Mouse (Mus musculus) midbrain, embryonic 13.5 days (tissue): ENCODE results near the gene Dpp6. TPM values are rescaled to one million over a fixed set of nuclear protein-coding genes. Genes with fewer than 3 reads are reported as not detected.
"Not testable (repeated sequence)": the region's sequence is repeated elsewhere in the genome, so short reads cannot be mapped to it uniquely, and the experiment has no call there.

ENCODE experiments used
- ATAC-seq: fragments of 200-750 bp; cut with Nextera tagmentation; 2 replicates; pipeline ENCODE4 v1.8.0; 2017; ENCODE audit warnings: mild to moderate bottlenecking, moderate TSS enrichment, moderate library complexity
- H3K27ac ChIP-seq: fragments of 300-500 bp; sonication (generic); 2 replicates; pipeline ENCODE4 v1.5.1; 2015; ENCODE audit warnings: inconsistent platforms, mild to moderate bottlenecking, moderate library complexity
- H3K27me3 ChIP-seq: fragments of 300-500 bp; sonication (generic); 2 replicates; pipeline ENCODE4 v1.6.1; 2015; ENCODE audit warnings: mild to moderate bottlenecking, inconsistent platforms
- H3K36me3 ChIP-seq: fragments of 300-500 bp; sonication (generic); 2 replicates; pipeline ENCODE4 v1.6.1; 2015; ENCODE audit warnings: mild to moderate bottlenecking, inconsistent platforms
- H3K4me1 ChIP-seq: fragments of 300-500 bp; sonication (generic); replicated peaks from 2 replicates; pipeline ENCODE4 v1.6.1; 2015; ENCODE audit warnings: inconsistent platforms
- H3K4me2 ChIP-seq: fragments of 300-500 bp; sonication (generic); replicated peaks from 2 replicates; pipeline ENCODE4 v1.6.1; 2015; ENCODE audit warnings: moderate library complexity, mild to moderate bottlenecking, inconsistent platforms
- H3K4me3 ChIP-seq: fragments of 300-500 bp; sonication (generic); replicated peaks from 2 replicates; pipeline ENCODE4 v1.5.1; 2015; ENCODE audit warnings: mild to moderate bottlenecking, inconsistent platforms
- H3K9ac ChIP-seq: fragments of 300-500 bp; sonication (generic); replicated peaks from 2 replicates; pipeline ENCODE4 v1.6.1; 2015; ENCODE audit warnings: mild to moderate bottlenecking, inconsistent platforms
- H3K9me3 ChIP-seq: fragments of 300-500 bp; sonication (generic); 2 replicates; pipeline ENCODE4 v1.6.1; 2016; ENCODE audit warnings: mild to moderate bottlenecking, inconsistent platforms
- WGBS: fragments of 180-500 bp; shearing (Covaris S2); methylation state at CpG from one replicate; pipeline ENCODE4 v1.1.7; 2015; 5-methylcytosine and 5-hydroxymethylcytosine counted together
- polyA plus RNA-seq: library from polyadenylated mRNA; unstranded; fragments of >200 nt; fragmentation: Nextera tagmentation; extraction: Ambion mirVana; gene quantifications from 2 replicates; pipeline ENCODE4 v1.2.1, GENCODE M21; 2015

The Dpp6 gene
- polyA plus RNA-seq, 1 experiment from 2014 or later = 46.4 TPM

DNA sequence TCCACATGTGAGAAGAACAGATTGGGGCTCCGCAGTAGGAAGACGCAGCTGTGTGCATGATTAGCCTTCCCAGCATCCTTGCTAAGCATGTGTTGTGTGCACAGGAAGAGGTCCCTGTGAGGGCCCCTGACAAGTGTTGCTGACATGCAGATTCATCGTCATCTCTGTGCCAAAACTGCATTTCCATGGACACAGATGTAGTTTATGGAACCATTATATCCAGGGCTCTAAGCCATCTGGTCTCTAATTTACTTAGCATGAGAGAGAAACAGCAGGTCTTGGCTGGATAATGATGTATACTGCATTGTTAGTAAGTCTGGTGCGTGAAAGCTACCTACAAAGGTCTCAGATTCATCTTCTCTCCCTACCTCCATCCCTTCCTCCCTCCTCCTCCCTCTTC is 673.9 kb downstream of the Dpp6 start:
- Histone ChIP-seq H3K4me1 (no peaks in the 10 kb centered on the region), H3K27me3 (no peaks in the 10 kb centered on the region), H3K4me3 (no peak overlapping the region), H3K27ac (no peak overlapping the region), H3K9me3 (no peaks in the 10 kb centered on the region), H3K9ac (no peak overlapping the region), H3K4me2 (no peak overlapping the region), H3K36me3 (no peaks in the 10 kb centered on the region)
- 82% methylated on average over 4 of the region's 4 CpGs for WGBS
- no peak for ATAC-seq

DNA sequence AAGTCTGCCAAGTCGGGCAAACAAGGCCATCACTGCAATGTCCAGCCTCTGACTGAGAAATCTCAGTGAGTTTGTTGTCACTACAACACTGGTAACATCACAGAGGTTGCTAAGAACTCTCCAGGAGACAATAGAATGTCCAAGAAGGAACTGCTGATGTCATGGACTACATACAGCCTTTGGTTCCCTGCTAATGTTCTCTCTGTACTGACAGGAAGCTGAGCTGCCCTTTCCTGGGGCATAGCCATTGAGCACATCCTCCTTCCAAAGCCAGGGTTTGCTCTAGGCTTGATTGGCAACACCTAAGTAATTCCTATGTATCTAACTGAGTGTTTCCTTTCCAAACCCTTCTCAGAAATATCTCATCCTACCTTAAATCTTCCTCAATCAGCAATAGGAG is 684.3 kb downstream of the Dpp6 start, which contains the start of gene Speer4b:
Gene Speer4b (minus strand): TSS at position 101 of the 400 bp plus-strand sequence.
- H3K4me1 ChIP-seq, H3K9me3 ChIP-seq, H3K9ac ChIP-seq, H3K4me2 ChIP-seq, ATAC-seq, H3K4me3 ChIP-seq, H3K27ac ChIP-seq, H3K36me3 ChIP-seq, H3K27me3 ChIP-seq: not testable (repeated sequence)
- 59% methylated on average over 1 of the region's 1 CpGs for WGBS

DNA sequence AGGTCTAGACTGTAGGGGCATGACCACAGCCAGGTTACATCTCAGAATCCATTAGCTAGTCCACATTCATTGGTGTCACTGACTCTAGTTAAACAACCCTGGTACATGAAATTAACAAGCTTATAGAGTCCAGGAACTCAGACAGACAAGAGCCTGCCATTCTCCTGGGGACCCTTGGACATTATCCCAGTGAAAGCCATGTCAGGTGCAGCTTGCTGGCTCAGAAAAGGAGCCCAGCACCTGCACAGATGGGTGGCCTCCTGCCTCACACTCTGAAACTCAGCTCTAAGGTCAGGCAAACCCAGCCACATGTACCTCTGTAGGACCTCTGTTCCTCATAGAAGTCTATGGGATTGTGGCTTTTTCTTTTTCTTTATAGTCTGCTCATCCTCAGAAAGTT is 701.7 kb downstream of the Dpp6 start:
- H3K9ac ChIP-seq = no peak overlapping the region
- H3K4me1 ChIP-seq = no peaks in the 10 kb centered on the region
- H3K36me3 ChIP-seq = no peaks in the 10 kb centered on the region
- ATAC-seq = no peak
- no peaks in the 10 kb centered on the region; the same call in 1 of the 2 replicates for H3K9me3 ChIP-seq
- no peak overlapping the region for H3K4me2 ChIP-seq
- H3K27ac ChIP-seq = no peak overlapping the region
- H3K4me3 ChIP-seq = no peak overlapping the region
- no peaks in the 10 kb centered on the region for H3K27me3 ChIP-seq

DNA sequence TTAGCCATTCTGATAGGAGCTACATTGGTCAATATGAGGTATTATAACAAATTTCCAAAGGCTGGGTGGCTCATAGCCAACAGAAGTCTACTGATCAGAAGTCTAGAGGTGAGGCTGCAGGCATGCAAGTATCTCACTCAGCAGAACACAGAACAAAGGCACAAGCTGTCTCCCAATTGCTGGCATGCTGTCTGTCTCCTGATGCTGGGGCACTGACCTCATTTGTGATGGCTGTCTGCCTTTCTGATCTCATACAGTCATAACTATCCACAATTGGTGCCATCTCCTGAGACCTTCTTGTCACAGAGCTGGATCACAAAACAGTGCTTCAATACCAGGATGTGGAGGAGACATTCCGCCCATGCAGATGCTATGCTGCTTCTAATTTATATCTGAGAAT is 709.9 kb downstream of the Dpp6 start:
- H3K27me3 ChIP-seq = no peaks in the 10 kb centered on the region
- H3K36me3 ChIP-seq = no peaks in the 10 kb centered on the region
- no peaks in the 10 kb centered on the region for H3K9me3 ChIP-seq
- no peak overlapping the region for H3K4me3 ChIP-seq
- H3K9ac ChIP-seq = no peak overlapping the region
- H3K27ac ChIP-seq = no peak overlapping the region
- 89% methylated on average over 1 of the region's 1 CpGs for WGBS
- no peak for ATAC-seq
- H3K4me1 ChIP-seq = no peaks in the 10 kb centered on the region
- H3K4me2 ChIP-seq = no peak overlapping the region

DNA sequence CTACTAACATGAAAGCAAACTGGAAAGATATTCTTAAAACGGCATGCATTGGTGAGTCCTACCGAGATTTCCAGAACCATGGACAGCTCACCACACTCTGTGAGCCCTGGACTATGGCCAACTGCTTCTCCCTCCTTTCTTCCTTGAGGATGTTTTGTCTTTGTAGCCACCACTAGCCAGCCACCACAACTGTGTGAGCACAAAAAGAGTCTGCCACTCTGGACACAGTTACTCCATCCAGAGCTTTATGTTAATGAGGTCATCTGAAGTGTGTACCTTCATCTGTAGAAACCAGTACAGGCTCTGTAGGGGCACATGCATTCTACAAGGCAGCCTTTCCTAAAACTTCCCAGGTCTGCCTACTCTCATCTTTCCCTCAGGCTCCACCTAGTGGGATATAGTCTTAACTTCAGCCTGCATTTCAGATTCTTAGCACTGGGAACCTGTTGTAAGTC is 727.8 kb downstream of the Dpp6 start:
- Histone ChIP-seq H3K9me3 (no peaks in the 10 kb centered on the region), H3K9ac (no peak overlapping the region), H3K36me3 (no peaks in the 10 kb centered on the region), H3K27me3 (no peaks in the 10 kb centered on the region), H3K4me2 (no peak overlapping the region), H3K4me3 (no peak overlapping the region), H3K27ac (no peak overlapping the region), H3K4me1 (no peaks in the 10 kb centered on the region)
- 18% methylated on average over 2 of the region's 2 CpGs for WGBS
- peak; percentile 71 for ATAC-seq

DNA sequence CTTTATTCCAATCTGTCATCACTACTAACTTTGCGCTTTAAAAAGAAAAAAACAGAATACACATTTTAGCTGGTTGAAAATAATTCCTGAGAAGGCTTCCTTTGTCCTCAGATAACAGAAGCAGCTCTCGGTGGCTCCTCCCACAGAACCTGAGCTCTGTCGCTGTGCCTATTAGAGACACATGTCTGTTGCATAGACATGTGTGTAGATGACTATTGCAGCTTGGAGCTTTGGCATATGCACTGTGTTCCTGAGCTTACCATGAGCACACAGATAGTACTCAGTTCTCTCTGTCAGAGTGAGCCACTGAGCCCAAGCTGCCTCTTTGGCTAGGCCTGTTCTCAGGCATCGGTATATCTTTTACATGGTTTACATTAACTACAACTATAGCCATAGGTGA is 732.3 kb downstream of the Dpp6 start:
- WGBS = 87% methylated on average over 4 of the region's 4 CpGs
- Histone ChIP-seq H3K9me3 (no peaks in the 10 kb centered on the region), H3K36me3 (no peaks in the 10 kb centered on the region), H3K9ac (no peak overlapping the region), H3K4me1 (no peaks in the 10 kb centered on the region), H3K4me2 (no peak overlapping the region), H3K27ac (no peak overlapping the region), H3K27me3 (no peaks in the 10 kb centered on the region), H3K4me3 (no peak overlapping the region)
- ATAC-seq = no peak

DNA sequence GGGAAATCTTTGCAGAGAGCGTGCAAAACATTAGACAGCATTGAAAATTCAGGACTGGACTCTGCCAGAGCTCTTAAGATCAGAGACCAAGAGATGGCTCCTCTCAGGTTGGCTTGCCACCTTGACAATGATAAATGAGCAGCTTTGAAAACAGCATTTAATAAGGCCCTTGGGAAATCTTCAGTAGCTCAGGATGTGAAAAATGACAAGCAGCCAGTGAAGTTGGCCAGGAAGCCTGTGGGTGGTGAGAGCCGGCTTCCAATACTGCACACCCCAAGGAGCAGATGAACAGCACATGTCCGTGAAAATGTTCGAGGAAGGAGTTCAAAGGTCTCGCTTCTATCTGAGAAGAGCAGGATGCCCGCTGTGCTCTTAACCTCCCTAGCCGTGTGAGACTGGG is 748.7 kb downstream of the Dpp6 start:
- 0 out of 2 replicates have a peak, but pooled peaks cover 4% of the 10 kb centered on the region for H3K4me1 ChIP-seq
- H3K9ac ChIP-seq = no peak overlapping the region
- no peaks in the 10 kb centered on the region for H3K36me3 ChIP-seq
- ATAC-seq = no peak
- H3K27me3 ChIP-seq = no peaks in the 10 kb centered on the region
- 0 out of 2 replicates have a peak overlapping the region, but pooled peaks have one; percentile 39 for H3K27ac ChIP-seq
- no peak overlapping the region for H3K4me3 ChIP-seq
- no peak overlapping the region for H3K4me2 ChIP-seq
- no peaks in the 10 kb centered on the region for H3K9me3 ChIP-seq
- WGBS = 74% methylated on average over 7 of the region's 7 CpGs

DNA sequence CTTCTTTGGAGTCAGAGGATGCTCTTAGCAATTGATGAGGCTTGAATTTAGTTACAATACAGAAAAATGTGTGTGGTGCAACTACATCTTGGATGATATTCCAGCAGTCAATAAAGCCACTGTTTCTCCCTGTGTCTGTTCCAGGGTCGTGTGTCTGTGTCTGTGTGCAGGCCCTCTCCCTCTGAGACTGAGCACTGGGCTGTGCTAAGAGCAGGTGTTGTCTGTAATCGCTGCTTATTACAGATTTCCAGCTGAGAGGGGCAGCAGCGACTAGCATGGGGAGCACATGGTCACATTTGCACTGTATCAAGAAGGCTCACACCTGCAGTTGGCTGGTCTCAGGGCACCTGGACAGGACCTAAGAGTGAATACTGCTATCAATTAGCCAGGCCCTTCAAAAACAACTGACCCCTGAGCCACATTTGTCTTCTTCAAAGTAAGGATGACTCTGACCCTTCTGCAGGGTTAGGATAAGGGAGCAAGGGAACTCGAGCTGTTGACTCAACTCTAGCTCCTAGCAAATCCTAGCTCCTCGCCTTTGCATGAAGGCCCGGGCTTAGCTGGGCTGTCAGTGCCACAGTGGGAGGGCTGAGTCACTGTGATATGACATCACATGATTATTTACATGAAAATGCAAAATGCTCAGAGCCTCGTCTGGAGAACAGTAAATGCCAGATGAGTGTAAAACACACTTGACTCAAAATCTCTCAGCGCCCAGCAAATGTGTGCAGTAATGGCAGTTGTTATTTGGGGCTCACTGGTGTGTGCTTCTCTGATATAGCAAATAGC is 771.2 kb downstream of the Dpp6 start:
- no peak overlapping the region for H3K4me3 ChIP-seq
- no peaks in the 10 kb centered on the region for H3K27me3 ChIP-seq
- H3K27ac ChIP-seq = peak overlapping the region; percentile 19
- H3K9ac ChIP-seq = no peak overlapping the region
- no peaks in the 10 kb centered on the region for H3K9me3 ChIP-seq
- H3K4me2 ChIP-seq = no peak overlapping the region
- H3K4me1 ChIP-seq = peaks cover 12% of the 10 kb centered on the region
- peak; percentile 64; the same call in 1 of the 2 replicates for ATAC-seq
- H3K36me3 ChIP-seq = no peaks in the 10 kb centered on the region
- WGBS = 48% methylated on average over 8 of the region's 8 CpGs

DNA sequence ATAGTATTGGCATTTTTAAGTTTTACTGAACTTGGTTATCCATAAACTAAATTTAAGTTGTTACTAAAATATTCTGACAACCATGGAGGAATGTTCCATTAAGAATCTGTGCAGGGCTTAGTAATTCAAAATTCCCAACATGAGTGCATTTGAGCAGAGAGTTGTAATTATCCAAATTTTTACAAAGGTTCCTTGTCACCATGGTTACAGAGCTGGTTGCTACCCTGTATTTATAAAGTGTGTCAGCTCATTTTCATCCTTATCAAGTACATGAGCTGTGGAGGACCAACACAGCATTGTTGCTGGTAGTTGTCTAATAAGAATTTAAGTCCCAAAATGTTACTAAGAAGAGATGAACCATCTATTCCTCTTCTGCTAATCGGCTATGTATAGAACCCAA is 787.1 kb downstream of the Dpp6 start:
- H3K9ac ChIP-seq = no peak overlapping the region
- 0 out of 2 replicates have a peak, but pooled peaks cover 3% of the 10 kb centered on the region for H3K36me3 ChIP-seq
- no peak overlapping the region for H3K4me2 ChIP-seq
- no peaks in the 10 kb centered on the region for H3K27me3 ChIP-seq
- no peak for ATAC-seq
- H3K4me3 ChIP-seq = no peak overlapping the region
- WGBS = 78% methylated on average over 1 of the region's 1 CpGs
- no peak overlapping the region for H3K27ac ChIP-seq
- H3K9me3 ChIP-seq = no peaks in the 10 kb centered on the region
- peaks cover 12% of the 10 kb centered on the region for H3K4me1 ChIP-seq

DNA sequence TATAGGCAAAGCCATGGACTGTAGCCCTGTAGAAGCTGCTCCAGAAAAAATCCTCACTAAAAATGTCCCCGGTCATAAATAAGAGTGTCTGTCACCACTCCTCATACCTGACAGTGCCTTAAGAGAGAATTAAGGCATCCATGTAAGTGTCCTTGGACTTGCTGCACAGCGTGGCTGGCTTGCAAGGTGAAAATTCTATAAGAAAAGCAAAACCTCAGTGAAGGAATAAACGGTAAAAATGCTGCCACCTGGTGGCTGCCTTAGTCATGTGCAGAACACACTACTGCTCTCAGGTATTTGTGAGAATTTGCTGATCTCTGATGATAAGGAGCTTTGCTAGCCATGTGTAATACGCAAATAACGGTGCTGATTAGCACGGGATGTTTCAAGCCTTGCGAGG is 798.8 kb downstream of the Dpp6 start:
- peak; percentile 56 for ATAC-seq
- H3K4me2 ChIP-seq = no peak overlapping the region
- H3K27ac ChIP-seq = no peak overlapping the region
- no peak overlapping the region for H3K9ac ChIP-seq
- H3K9me3 ChIP-seq = no peaks in the 10 kb centered on the region
- no peak overlapping the region for H3K4me3 ChIP-seq
- 35% methylated on average over 7 of the region's 7 CpGs for WGBS
- H3K27me3 ChIP-seq = no peaks in the 10 kb centered on the region
- H3K4me1 ChIP-seq = no peaks in the 10 kb centered on the region
- H3K36me3 ChIP-seq = no peaks in the 10 kb centered on the region

DNA sequence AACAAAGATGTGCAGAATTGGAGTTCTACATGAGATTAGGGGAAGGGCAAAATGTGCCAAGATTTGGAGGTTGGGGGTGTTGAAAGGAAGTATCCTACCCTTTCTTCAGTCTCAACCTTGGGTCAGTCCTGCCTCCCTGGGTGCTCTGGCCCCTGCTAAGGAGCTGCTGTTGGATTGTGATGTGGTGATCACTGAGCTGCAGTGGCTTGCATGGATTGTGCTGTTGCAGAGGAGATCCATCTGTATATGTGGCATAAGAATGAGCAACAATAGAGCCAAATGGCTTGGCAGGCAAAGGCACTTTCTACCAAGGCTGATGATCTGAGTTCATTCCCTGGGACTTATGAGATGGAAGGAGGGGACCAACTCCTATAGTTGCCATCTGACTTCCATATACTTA is 804.8 kb downstream of the Dpp6 start:
- H3K9me3 ChIP-seq = no peaks in the 10 kb centered on the region
- no peak overlapping the region for H3K27ac ChIP-seq

DNA sequence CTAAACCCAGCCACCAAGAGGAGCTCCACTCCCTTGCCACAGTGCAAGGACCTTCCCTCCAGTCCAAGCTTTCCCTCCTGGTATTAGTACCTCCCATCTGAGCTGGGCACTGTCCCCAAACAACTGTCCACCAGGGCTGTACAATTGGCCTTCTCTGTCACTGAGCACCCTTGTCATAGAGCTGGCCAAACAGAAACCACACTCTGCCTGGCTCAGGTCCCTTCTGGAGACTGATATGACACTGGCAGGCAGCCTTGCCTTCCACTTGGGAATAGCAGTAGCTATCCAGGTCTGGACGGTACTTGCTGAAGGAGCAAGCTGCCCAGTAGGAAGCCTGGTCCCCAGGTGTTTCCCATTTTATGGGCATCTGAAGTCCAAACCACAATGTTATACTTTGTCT is 806.9 kb downstream of the Dpp6 start:
- Histone ChIP-seq H3K36me3 (no peaks in the 10 kb centered on the region), H3K4me2 (no peak overlapping the region), H3K4me3 (no peak overlapping the region), H3K9ac (no peak overlapping the region), H3K27ac (no peak overlapping the region), H3K4me1 (no peaks in the 10 kb centered on the region), H3K9me3 (no peaks in the 10 kb centered on the region), H3K27me3 (no peaks in the 10 kb centered on the region)
- 83% methylated on average over 1 of the region's 1 CpGs for WGBS
- no peak for ATAC-seq

More for the DNA sequence above, 804.8 kb downstream of the Dpp6 start:
- no peak overlapping the region for H3K4me3 ChIP-seq
- no peak for ATAC-seq
- H3K4me1 ChIP-seq = no peaks in the 10 kb centered on the region
- H3K36me3 ChIP-seq = no peaks in the 10 kb centered on the region
- no peaks in the 10 kb centered on the region for H3K27me3 ChIP-seq
- H3K9ac ChIP-seq = no peak overlapping the region
- no peak overlapping the region for H3K4me2 ChIP-seq

DNA sequence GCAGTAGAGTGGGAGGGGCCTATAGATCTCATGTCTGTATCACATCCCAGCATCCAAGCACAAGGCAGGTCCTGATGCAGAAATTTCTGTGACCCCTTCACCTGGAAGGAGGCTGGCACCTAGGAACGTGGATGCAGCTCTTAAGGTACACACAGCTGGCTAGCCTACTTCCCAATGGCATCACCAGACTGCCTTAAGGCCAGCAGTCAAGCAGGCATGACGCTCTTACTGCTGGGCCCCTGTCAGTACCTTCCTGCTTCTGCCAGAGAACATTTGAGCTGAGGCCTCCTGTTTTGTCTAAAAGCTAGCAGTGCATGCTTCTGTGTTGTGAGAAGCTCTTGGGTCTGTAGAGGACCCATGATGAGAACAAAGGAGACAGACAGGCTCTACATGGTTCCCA is 815.1 kb downstream of the Dpp6 start:
- Histone ChIP-seq H3K9me3 (no peaks in the 10 kb centered on the region), H3K9ac (no peak overlapping the region), H3K27me3 (no peaks in the 10 kb centered on the region), H3K27ac (no peak overlapping the region), H3K4me2 (no peak overlapping the region), H3K4me1 (no peaks in the 10 kb centered on the region), H3K36me3 (peaks cover 33% of the 10 kb centered on the region), H3K4me3 (no peak overlapping the region)
- WGBS = 88% methylated on average over 2 of the region's 2 CpGs
- no peak for ATAC-seq
